Mouse (Mus musculus) spleen, adult 2 months (tissue): ENCODE measurements around the gene Dapp1.

Experiments
- CTCF ChIP-seq: fragments of 200-500 bp; IDR thresholded peaks from 2 replicates; pipeline ENCODE4 v1.5.1; 2011; ENCODE audit warnings: mild to moderate bottlenecking, inconsistent platforms; ENCODE audit not compliant: insufficient read depth, insufficient read length, insufficient replicate concordance; ENCODE audit errors: extremely low read depth
- POLR2A ChIP-seq: fragments of 200-500 bp; IDR thresholded peaks from 2 replicates; pipeline ENCODE4 v1.6.1; 2011; ENCODE audit warnings: low read depth, low read length, inconsistent platforms

DNA sequence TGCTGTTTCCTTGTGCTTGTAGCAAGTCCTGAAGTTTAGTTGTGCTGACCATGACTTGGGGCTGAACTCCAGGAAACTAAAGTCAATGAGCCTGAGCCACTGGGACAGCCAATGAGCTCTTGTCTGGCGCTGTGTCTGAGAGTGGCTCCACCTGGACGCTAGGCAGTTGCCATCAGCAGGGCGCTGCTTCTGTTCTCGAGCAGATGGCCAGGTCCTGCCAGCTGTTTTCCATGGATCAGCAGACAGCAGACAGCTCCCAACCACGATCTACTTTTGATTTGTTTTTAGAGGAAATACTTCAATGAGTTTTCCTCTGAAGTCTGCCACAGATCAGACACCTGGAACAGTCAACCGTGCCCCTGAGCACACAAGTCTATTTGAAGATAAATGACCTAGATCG lies 48.6 kb downstream of the Dapp1 start:
- TF ChIP-seq CTCF (no peak), POLR2A (no peak)
